In the genomic region with DNA sequence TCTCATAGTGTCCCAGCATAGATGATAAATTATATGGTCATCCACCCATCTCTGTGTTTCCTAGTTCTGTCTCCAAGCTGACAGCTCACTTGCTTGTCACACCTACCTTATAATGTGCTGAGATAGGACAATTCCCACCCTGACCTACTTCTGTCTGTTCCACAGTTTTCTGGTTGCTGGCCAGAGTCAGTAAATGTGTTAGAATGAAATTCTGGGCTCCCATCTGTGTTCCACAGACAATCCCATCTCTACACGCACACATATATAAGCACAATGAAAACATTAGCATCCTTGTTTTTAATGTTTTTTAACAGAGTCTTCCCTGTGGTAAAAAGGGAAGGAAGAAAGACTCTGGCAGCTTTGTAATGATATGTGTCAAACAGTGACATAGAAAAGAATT, we compare ENCODE assay signal across 20 mouse cellular contexts.
DNase-seq lines count a peak whose midpoint lies in the region; TF ChIP-seq lines count a peak whose summit lies in the region.
"Had no signal": no experiment of that assay in that cellular context is flagged by ENCODE, and none has a peak within 500 bp of the region (broad histone marks: within the 10 kb centered on the region; RNA-seq: fewer than 3 reads in every experiment).

No protein-coding gene starts in this region.

- H3K27ac ChIP-seq in left cerebral cortex, adult 2 months: no peak overlapping the region
- H3K27ac ChIP-seq: embryonic facial prominence, embryonic 15.5 days; gastrocnemius, adult 2 months; hindbrain, embryonic 12.5 days; kidney, postnatal 0 days; midbrain, embryonic 12.5 days; neural tube, embryonic 12.5 days had no signal

- no peak for TF ChIP-seq CTCF in left cerebral cortex, adult 2 months (IDR thresholded peaks at IDR 0.05)
- no peak for TF ChIP-seq CTCF in brain, embryonic 14.5 days (IDR thresholded peaks at IDR 0.05; ENCODE audit: borderline replicate concordance, extremely low read depth, insufficient read depth, insufficient read length)

- intact Hi-C loops in left cerebral cortex, adult 2 months (cut with DNase I): no loop called here
- intact Hi-C loops in left cerebral cortex, postnatal 25 days (cut with DNase I): no loop called here

- DNase-seq in cerebellum, adult 9-10 months: peak; percentile 4
- no peak for DNase-seq in cerebellum, adult 9-11 months
- peak; percentile 2 for DNase-seq in left cerebral cortex, adult 11 months (ENCODE audit: low spot score)
- DNase-seq in left cerebral cortex, adult 2 months (ENCODE audit: extremely low spot score in 1 of 2, low spot score in 2 of 2): no peak
- peak; percentile 62 for DNase-seq in brain, embryonic 14.5 days (ENCODE audit: low read depth)
- DNase-seq in left cerebral cortex, postnatal 25 days (ENCODE audit: low spot score in 2 of 2): peak; percentile 2 to 76
- no peak for DNase-seq in spleen, postnatal 4 days (ENCODE audit: low spot score in 2 of 2)
- DNase-seq in gastrocnemius, adult 8-10 months (ENCODE audit: low spot score in 2 of 2): no peak
- DNase-seq: adrenal gland, postnatal 25 days; embryo, embryonic 11 days; gastrocnemius, adult 2 months; heart, postnatal 10 days; kidney, adult 18-20 months; liver; thymus, postnatal 4 days had no signal

- no peak for TF ChIP-seq POLR2A in brain, embryonic 14.5 days (IDR thresholded peaks at IDR 0.05; ENCODE audit: borderline replicate concordance, extremely low read depth, insufficient read depth, insufficient read length, poor library complexity, severe bottlenecking)

- H3K4me3 ChIP-seq in left cerebral cortex, adult 2 months: no peak overlapping the region
- H3K4me3 ChIP-seq: embryonic facial prominence, embryonic 15.5 days; gastrocnemius, adult 2 months; hindbrain, embryonic 12.5 days; midbrain, embryonic 12.5 days; neural tube, embryonic 12.5 days had no signal

Comparison
In these comparisons a context has a peak if more than half of its experiments do, and no peak if none do; other contexts are left out.
1. DNase-seq: peak in cerebellum, adult 9-10 months (single experiment), left cerebral cortex, adult 11 months (single experiment), brain, embryonic 14.5 days (single experiment) and left cerebral cortex, postnatal 25 days (2 of 2); none in cerebellum, adult 9-11 months (single experiment), left cerebral cortex, adult 2 months (0 of 2), spleen, postnatal 4 days (0 of 2) and gastrocnemius, adult 8-10 months (0 of 2).